Mouse (Mus musculus) B cell, adult 2 months (primary cell): ENCODE results near the gene Pax3.

Source experiments
- DNase-seq, 2 experiments: peaks; one replicate each; pipeline ENCODE4 v3.0.0; 2022

The Pax3 gene

GRCm38 (mm10) chr1:78198319-78198940 lies 1.5 kb upstream of the Pax3 start:
- DNase-seq, result no peak

GRCm38 (mm10) chr1:78197351-78198234 lies 659 bp upstream of the Pax3 start:
- DNase-seq, result no peak

DNA sequence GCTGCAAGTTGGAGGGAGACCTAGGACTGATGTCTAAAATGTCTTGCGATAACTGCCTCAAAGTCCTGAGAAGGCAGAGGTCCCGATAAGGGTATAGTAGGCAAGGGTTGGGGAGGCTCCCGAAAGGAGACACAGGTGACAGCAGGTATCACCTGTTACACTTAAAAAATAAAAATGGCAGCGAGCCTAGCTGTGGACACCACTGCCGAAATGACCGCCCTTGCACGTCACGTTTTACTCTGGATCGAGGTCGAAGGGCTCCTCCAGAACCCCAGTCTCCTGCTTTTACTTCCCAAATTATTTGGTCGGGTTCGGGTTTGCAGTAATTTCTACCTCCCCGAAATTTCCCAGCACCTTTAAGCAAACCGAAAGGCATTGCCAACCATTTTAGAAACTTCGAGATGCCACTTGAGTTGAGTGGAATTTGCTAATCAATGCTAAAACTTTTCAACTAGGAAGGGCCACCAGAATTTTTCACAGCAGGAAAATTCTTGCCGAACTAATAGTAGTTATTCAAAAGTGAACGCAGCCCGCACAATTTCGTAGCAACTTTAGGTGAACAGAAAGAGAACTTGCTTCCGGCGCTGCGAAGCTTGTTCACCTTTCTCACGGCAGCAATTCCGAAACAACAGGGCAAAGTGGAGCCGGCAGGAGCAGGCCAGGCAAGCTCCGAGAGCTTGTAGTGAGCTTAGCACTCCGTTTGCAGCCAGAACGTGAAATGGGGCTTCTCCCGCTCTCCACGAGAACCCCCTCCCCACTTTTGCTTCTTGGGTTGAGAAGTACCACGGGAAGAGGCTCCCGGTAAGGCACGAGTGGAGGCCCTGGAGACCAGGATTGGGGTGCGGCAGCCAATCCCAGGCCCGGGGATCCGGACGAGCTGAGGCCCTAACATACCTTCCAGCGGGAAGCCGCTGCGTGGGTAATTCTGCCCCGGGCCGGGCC lies 892 bp downstream of the Pax3 start:
- DNase-seq, result peak in 1 of 2 experiments; percentile 27

DNA sequence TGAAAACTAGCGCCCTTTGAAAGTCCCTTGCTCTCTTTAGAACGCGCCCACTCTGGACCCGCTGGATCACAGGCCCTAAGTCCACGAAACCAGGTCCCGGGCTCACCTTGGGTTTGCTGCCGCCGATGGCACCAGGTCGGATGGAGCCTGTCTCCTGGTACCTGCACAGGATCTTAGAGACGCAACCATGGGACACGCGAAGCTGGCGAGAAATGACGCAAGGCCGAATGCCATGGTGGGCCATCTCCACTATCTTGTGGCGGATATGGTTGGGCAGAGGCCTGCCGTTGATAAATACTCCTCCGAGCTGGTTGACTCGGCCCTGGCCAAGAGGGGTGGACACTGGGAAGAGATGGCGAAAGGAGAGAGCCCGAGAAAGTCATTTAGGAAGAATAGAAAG lies 1.8 kb downstream of the Pax3 start:
- DNase-seq, result no peak

DNA sequence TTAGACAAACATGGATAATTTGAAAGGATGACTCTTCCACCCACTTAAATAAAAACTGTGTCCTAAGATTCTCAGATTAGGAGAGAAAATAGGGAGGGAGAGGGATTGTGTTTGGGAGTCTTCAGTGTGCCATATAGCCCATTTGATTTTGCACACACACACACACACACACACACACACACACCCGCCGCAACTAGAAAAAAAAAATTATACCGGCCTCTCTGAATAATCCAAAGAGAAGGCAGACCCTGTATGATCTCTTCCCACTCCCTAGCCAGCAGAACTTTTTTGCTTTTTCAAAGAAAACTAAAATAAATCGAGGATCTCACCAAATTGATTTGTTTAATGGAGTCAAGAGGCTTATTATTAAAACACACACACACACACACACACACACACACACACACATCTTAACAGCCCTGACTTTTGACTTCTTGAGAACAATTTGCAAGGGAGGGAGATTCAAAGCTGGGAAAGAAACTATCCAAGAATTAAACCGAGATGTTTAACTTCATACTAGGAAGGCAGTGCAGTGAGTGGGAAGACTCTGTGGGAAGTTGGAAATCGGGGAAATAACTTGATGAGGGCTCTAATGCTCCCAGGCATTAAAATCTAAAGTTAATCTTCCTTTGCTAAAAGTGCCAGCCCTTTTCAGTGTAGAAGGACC lies 2.4 kb downstream of the Pax3 start:
- DNase-seq, result no peak

DNA sequence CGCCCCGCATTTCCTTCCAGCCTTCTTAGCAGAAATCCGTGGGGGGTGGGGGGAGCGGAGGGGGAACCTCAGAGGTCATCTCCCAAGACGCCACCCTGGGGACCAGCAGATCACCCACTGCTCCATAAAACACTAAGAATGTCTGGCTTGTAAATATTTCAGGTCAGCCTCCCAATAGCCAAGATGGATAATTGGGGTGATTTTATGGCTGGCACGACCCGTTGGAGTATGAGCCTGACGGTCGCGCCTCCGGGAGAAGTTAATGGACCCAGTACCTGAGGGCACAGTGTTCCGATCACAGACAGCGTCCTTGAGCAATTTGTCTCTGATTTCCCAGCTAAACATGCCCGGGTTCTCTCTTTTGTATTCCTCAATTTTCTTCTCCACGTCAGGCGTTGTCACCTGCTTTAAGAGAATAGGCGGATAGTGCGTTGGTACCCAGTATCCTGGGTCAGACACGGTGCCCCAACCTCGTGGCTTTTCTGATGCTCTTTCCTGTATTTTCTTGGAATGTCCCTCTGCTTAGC lies 3.4 kb downstream of the Pax3 start:
- no peak for DNase-seq

- no peak for DNase-seq
Observed at GRCm38 (mm10) chr1:78192746-78193464, 4.0 kb downstream of the Pax3 start.

- DNase-seq, result no peak
Observed at GRCm38 (mm10) chr1:78192217-78192735, 4.7 kb downstream of the Pax3 start.

DNA sequence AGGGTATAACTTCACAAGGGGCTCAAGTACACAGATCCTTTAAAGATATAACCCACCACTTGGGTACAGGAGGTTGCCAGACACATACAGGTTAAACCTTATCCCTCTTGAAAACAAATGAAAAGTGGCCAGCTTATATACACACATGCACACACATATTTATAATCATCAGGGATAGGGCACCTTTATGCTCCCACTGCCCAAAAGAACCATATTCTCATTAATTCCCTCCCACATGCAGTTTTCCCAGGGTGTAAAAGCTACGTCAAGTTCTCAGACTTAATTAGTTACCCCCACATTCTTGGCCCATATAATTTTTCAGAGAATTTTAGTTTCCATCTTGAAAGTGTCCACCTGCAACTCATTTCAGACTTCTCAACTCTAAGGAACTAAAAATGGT lies 5.2 kb downstream of the Pax3 start:
- no peak for DNase-seq

GRCm38 (mm10) chr1:78191331-78191730 lies 5.6 kb downstream of the Pax3 start:
- DNase-seq, result no peak

GRCm38 (mm10) chr1:78190386-78191111 lies 6.4 kb downstream of the Pax3 start:
- no peak for DNase-seq

- no peak for DNase-seq
Observed at GRCm38 (mm10) chr1:78189501-78190345, 7.2 kb downstream of the Pax3 start.

GRCm38 (mm10) chr1:78189016-78189415 lies 7.9 kb downstream of the Pax3 start:
- DNase-seq, result no peak

- no peak for DNase-seq
Observed at GRCm38 (mm10) chr1:78188299-78188698, 8.6 kb downstream of the Pax3 start.

- DNase-seq, result no peak
Observed at GRCm38 (mm10) chr1:78187788-78188173, 9.2 kb downstream of the Pax3 start.

DNA sequence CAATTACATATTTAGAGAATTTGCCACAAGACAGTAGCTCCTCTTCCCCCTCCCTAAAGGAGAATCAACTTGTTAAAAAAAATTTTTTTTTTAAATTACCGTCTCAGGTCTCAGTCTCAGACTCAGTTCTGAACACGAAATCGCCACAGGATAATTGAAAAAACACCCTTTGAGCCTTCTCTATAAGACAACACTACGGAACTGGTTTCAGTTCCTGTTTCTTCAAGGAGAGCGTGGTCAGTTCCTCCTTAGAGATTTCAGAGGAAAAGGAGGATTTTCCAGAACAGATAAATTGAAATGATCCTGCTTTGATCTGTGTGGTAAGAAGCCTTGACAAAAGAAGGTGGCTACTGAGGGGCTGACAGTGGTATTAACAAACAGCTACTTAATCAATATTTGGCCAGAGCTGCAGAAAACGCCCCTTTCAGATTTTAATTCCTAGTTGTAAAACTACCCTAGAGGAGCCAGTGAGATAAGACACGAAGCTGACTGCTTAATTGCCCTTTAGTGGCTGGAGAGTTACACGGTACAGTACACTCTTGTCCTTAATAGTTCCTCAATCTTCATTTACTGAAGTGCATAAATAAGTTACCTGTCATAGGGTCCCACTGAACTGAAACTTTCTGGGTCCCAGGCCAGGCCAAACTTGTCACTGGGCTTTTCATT lies 9.7 kb downstream of the Pax3 start:
- no peak for DNase-seq

DNA sequence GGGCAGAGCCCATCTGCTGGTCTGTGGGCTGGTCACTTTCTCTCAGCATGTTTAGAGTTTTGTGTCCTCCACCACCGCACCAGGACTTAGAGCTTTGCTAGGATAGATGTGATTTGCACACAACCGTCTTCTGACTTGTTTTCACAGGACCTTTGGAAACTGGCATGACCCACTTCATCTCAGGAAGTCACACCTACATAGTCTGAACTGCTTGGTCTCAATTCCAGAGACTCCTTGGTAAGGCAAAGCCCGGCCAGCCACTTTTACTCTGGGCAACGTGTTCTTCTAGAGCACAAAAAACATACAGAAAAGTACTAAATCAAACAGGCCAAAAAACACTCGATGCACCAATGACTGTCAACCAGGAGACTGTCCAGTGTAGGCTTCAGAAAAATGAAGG lies 14.0 kb downstream of the Pax3 start:
- DNase-seq, result no peak

- no peak for DNase-seq
Observed at GRCm38 (mm10) chr1:78181882-78182281, 15.1 kb downstream of the Pax3 start.

DNA sequence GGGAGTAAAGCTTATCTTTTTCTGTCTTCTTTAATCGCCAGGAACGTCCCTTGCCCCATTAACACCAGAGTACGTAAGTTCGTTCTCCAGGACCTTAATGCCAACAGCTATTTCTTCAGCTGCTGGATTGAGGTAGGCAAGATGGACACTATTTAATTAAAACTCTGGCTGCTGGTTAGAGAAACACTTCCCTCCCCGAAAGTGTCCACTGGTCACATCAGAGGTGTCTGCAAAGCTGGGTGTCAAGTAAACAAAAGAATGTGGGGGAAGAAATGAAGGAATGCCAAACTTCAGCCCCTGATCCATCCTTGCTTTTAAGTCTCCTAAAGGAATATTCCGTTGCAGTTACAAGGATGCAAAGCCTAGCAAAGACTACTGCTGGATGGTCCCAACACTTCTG lies 24.6 kb downstream of the Pax3 start:
- DNase-seq, result no peak
